Mouse (Mus musculus): Measurements from ENCODE around the gene Cstf1. TPM values are rescaled to one million over a fixed set of nuclear protein-coding genes. Genes with fewer than 3 reads are reported as not detected.

Gene Cstf1
- polyA plus RNA-seq, 1 experiment from 2014 or later = 19.4 TPM

DNA sequence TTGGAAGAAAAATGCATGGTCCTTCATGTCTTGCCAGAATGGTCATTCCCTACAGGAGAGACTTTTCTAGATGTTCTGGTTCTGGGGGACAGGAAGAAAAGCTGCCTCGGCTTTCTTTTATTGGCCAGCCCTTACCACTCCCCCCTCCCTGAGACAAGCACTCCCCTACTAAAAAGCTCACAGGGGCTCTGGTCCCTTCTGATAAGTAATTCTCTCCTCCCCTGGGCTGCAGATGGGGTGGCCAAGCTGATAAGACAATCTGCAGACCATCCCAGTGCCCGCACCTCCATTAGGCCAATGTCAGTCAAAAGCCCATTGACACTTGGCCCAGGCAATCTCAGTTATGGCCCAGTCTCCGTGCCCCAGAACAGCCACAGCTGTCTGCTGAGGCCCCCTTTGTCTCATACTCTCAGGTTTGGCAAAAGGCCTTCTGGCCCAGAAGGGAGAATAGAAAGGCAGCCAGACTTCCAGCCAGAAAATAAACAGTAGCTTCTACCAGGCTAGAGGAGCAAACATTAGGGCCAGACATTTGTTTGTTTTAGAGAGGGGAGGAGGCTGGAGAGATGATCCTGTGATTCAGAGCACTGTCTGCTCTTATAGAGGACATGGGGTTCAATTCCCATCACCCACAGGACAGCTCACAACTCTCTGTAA, 22.1 kb upstream of the Cstf1 start:
- TF ChIP-seq CTCF (IDR thresholded peaks at IDR 0.05; ENCODE audit: low read depth) = no peak
- Histone ChIP-seq H3K9me3 (ENCODE audit: control insufficient read depth) (no peaks in the 10 kb centered on the region), H3K27ac (ENCODE audit: low read depth, low read length) (no peak overlapping the region), H3K36me3 (ENCODE audit: control insufficient read depth, insufficient read depth) (peaks cover 12% of the 10 kb centered on the region; the same call in 1 of the 2 replicates), H3K4me3 (ENCODE audit: low read depth, low read length) (no peak overlapping the region), H3K4me2 (replicated peaks; ENCODE audit: low read depth) (no peak overlapping the region), H3K4me1 (replicated peaks; ENCODE audit: control insufficient read depth, insufficient read depth, low read length) (no peaks in the 10 kb centered on the region; the same call in 1 of the 2 replicates), H3K27me3 (replicated peaks; ENCODE audit: control insufficient read depth, insufficient read depth, low read length) (no peaks in the 10 kb centered on the region), H3K9ac (ENCODE audit: low read depth, low read length) (no peak overlapping the region)
- 36% methylated on average over 3 of the region's 3 CpGs for WGBS
- no peak for ATAC-seq

DNA sequence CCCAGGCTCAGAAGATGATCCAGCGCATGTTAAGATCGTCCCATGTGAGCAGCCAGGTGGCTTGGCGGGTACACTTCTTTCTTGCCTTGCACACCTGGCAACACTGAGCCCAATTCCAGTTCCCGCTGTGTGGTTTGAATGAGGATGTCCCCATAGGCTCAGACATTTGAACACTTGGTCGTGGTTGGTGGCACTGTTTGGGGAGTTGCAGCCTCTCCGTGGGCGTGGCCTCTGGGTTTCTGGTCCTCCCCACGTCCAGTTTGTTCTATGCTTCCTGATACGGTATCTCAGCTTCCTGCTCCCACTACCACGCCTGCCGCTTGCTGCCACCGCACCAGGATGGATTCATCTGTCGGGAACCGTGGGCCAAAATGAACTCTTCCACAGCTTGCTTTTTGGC, 20.7 kb upstream of the Cstf1 start:
- no peak for ATAC-seq
- TF ChIP-seq CTCF (IDR thresholded peaks at IDR 0.05; ENCODE audit: low read depth) = no peak
- no peak overlapping the region for H3K4me3 ChIP-seq (ENCODE audit: low read depth, low read length)
- H3K9ac ChIP-seq (ENCODE audit: low read depth, low read length) = no peak overlapping the region
- 79% methylated on average over 14 of the region's 14 CpGs for WGBS
- peaks cover 25% of the 10 kb centered on the region; the same call in 1 of the 2 replicates for H3K36me3 ChIP-seq (ENCODE audit: control insufficient read depth, insufficient read depth)
- no peak overlapping the region for H3K4me2 ChIP-seq (replicated peaks; ENCODE audit: low read depth)
- H3K4me1 ChIP-seq (replicated peaks; ENCODE audit: control insufficient read depth, insufficient read depth, low read length) = no peaks in the 10 kb centered on the region; the same call in 1 of the 2 replicates
- no peak overlapping the region for H3K27ac ChIP-seq (ENCODE audit: low read depth, low read length)
- no peaks in the 10 kb centered on the region for H3K9me3 ChIP-seq (ENCODE audit: control insufficient read depth)
- no peaks in the 10 kb centered on the region for H3K27me3 ChIP-seq (replicated peaks; ENCODE audit: control insufficient read depth, insufficient read depth, low read length)

DNA sequence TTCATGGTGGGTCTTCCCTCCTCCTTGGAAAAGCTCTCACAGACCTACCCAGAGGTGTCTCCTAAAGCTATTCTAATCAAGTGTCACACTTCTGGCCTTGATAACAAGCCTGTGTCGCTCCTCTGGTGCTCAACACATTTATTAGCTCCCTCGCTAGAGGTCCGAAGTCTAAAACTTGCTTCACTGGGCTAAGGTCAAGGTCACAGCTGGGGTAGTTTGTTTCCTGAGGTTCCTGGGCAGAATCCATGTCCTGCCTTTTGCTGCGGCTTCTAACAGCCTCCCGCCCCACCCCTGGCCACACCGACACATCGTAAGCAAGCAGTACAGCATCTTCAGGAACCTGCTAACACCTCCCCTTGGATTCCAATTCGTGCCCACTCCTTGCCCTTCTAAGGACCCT, 19.7 kb upstream of the Cstf1 start:
- Histone ChIP-seq H3K4me1 (replicated peaks; ENCODE audit: control insufficient read depth, insufficient read depth, low read length) (no peaks in the 10 kb centered on the region; the same call in 1 of the 2 replicates), H3K9ac (ENCODE audit: low read depth, low read length) (no peak overlapping the region), H3K9me3 (ENCODE audit: control insufficient read depth) (no peaks in the 10 kb centered on the region), H3K4me3 (ENCODE audit: low read depth, low read length) (no peak overlapping the region), H3K36me3 (ENCODE audit: control insufficient read depth, insufficient read depth) (peaks cover 34% of the 10 kb centered on the region), H3K27me3 (replicated peaks; ENCODE audit: control insufficient read depth, insufficient read depth, low read length) (no peaks in the 10 kb centered on the region), H3K4me2 (replicated peaks; ENCODE audit: low read depth) (no peak overlapping the region), H3K27ac (ENCODE audit: low read depth, low read length) (no peak overlapping the region)
- WGBS = 58% methylated on average over 8 of the region's 8 CpGs
- TF ChIP-seq CTCF (IDR thresholded peaks at IDR 0.05; ENCODE audit: low read depth) = no peak
- no peak for ATAC-seq

DNA sequence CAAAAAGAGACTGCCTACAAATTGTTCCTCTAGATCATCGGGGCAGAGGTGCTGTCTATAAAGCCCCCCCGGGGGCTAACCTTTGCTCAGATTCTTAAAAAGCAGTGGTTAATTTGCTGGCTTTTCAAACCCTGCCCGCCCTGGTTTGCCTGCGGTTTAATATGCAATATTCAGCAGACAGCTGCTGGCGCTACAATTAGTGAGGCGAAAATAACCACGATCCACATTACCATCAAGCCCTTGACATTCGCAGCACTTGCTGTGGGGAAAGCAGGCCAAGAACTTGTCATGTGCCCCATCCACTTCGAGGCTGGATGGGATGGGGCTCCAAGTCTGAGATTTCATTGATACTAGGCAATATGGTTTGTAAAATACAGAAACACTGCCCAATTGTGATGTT, 17.3 kb upstream of the Cstf1 start:
- no peak for ATAC-seq
- H3K9me3 ChIP-seq (ENCODE audit: control insufficient read depth) = no peaks in the 10 kb centered on the region
- no peaks in the 10 kb centered on the region for H3K4me1 ChIP-seq (replicated peaks; ENCODE audit: control insufficient read depth, insufficient read depth, low read length)
- H3K4me2 ChIP-seq (replicated peaks; ENCODE audit: low read depth) = no peak overlapping the region
- WGBS = 82% methylated on average over 9 of the region's 9 CpGs
- H3K27me3 ChIP-seq (replicated peaks; ENCODE audit: control insufficient read depth, insufficient read depth, low read length) = no peaks in the 10 kb centered on the region
- no peak for TF ChIP-seq CTCF (IDR thresholded peaks at IDR 0.05; ENCODE audit: low read depth)
- peaks cover 56% of the 10 kb centered on the region for H3K36me3 ChIP-seq (ENCODE audit: control insufficient read depth, insufficient read depth)
- no peak overlapping the region for H3K27ac ChIP-seq (ENCODE audit: low read depth, low read length)
- H3K4me3 ChIP-seq (ENCODE audit: low read depth, low read length) = no peak overlapping the region
- no peak overlapping the region for H3K9ac ChIP-seq (ENCODE audit: low read depth, low read length)

GRCm38 (mm10) chr2:172354761-172355160, 15.7 kb upstream of the Cstf1 start:
- 78% methylated on average over 9 of the region's 9 CpGs for WGBS
- no peak overlapping the region for H3K27ac ChIP-seq (ENCODE audit: low read depth, low read length)
- no peak overlapping the region for H3K9ac ChIP-seq (ENCODE audit: low read depth, low read length)
- no peak for ATAC-seq
- peaks cover 72% of the 10 kb centered on the region for H3K36me3 ChIP-seq (ENCODE audit: control insufficient read depth, insufficient read depth)
- H3K4me2 ChIP-seq (replicated peaks; ENCODE audit: low read depth) = no peak overlapping the region
- TF ChIP-seq CTCF (IDR thresholded peaks at IDR 0.05; ENCODE audit: low read depth) = no peak
- no peaks in the 10 kb centered on the region for H3K4me1 ChIP-seq (replicated peaks; ENCODE audit: control insufficient read depth, insufficient read depth, low read length)
- no peaks in the 10 kb centered on the region for H3K9me3 ChIP-seq (ENCODE audit: control insufficient read depth)
- no peak overlapping the region for H3K4me3 ChIP-seq (ENCODE audit: low read depth, low read length)
- no peaks in the 10 kb centered on the region for H3K27me3 ChIP-seq (replicated peaks; ENCODE audit: control insufficient read depth, insufficient read depth, low read length)

DNA sequence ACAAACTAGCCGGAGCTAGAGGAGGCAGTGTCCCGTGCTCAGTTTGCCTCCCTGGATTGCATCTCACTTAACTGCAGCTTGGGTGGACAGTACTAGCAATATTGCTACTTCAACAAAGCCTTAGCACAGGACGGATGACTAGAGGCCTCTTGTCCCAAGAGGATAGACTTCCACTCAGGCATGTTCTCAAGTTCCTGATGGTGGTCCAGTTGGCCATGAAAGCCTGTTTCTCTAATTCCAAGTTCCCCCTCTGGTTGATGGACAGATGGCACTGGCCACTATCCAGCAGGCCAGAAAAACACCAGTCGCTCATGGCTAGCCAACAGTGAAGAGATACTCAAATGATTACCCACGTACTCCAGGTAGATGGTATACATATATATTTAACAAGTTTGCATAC, 14.6 kb upstream of the Cstf1 start:
- no peak overlapping the region for H3K27ac ChIP-seq (ENCODE audit: low read depth, low read length)
- no peaks in the 10 kb centered on the region for H3K9me3 ChIP-seq (ENCODE audit: control insufficient read depth)
- H3K4me2 ChIP-seq (replicated peaks; ENCODE audit: low read depth) = no peak overlapping the region
- no peak for ATAC-seq
- no peak for TF ChIP-seq CTCF (IDR thresholded peaks at IDR 0.05; ENCODE audit: low read depth)
- peaks cover 82% of the 10 kb centered on the region for H3K36me3 ChIP-seq (ENCODE audit: control insufficient read depth, insufficient read depth)
- no peak overlapping the region for H3K9ac ChIP-seq (ENCODE audit: low read depth, low read length)
- WGBS = 84% methylated on average over 5 of the region's 5 CpGs
- no peak overlapping the region for H3K4me3 ChIP-seq (ENCODE audit: low read depth, low read length)
- H3K27me3 ChIP-seq (replicated peaks; ENCODE audit: control insufficient read depth, insufficient read depth, low read length) = no peaks in the 10 kb centered on the region
- H3K4me1 ChIP-seq (replicated peaks; ENCODE audit: control insufficient read depth, insufficient read depth, low read length) = no peaks in the 10 kb centered on the region
